Mouse (Mus musculus): ENCODE measurements around the gene Mas1.

Gene Mas1

GRCm38 (mm10) chr17:12815885-12816284 lies 52.1 kb downstream of the Mas1 start:
- DNase-seq: peak; percentile 88

GRCm38 (mm10) chr17:12814502-12814901 lies 53.4 kb downstream of the Mas1 start:
- DNase-seq: no peak

- peak; percentile 85 for DNase-seq
Measured at GRCm38 (mm10) chr17:12810973-12811303, 57.0 kb downstream of the Mas1 start.

- peak; percentile 97 for DNase-seq
Measured at GRCm38 (mm10) chr17:12810103-12810972, 57.6 kb downstream of the Mas1 start.

GRCm38 (mm10) chr17:12808851-12809250 lies 59.1 kb downstream of the Mas1 start:
- peak; percentile 76 for DNase-seq

- DNase-seq: peak; percentile 75
Measured at GRCm38 (mm10) chr17:12804584-12805445, 63.1 kb downstream of the Mas1 start.

GRCm38 (mm10) chr17:12801861-12802540 lies 65.9 kb downstream of the Mas1 start:
- DNase-seq: peak; percentile 95

- DNase-seq: peak; percentile 95
Measured at GRCm38 (mm10) chr17:12799368-12800275, 68.3 kb downstream of the Mas1 start.

- DNase-seq: peak; percentile 81
Measured at GRCm38 (mm10) chr17:12798571-12798970, 69.4 kb downstream of the Mas1 start.

- DNase-seq: peak; percentile 93
Measured at GRCm38 (mm10) chr17:12797427-12798029, 70.4 kb downstream of the Mas1 start.

GRCm38 (mm10) chr17:12796633-12797032 lies 71.3 kb downstream of the Mas1 start:
- peak; percentile 82 for DNase-seq

GRCm38 (mm10) chr17:12793660-12794406 lies 74.1 kb downstream of the Mas1 start:
- DNase-seq: peak; percentile 100

- peak; percentile 99 for DNase-seq
Measured at GRCm38 (mm10) chr17:12792422-12793206, 75.3 kb downstream of the Mas1 start.

GRCm38 (mm10) chr17:12791420-12791819 lies 76.5 kb downstream of the Mas1 start:
- DNase-seq: peak; percentile 98

- DNase-seq: no peak
Measured at GRCm38 (mm10) chr17:12791079-12791406, 76.9 kb downstream of the Mas1 start.
